Mouse (Mus musculus) CH12.LX (cell line): ENCODE data around the gene Tmem212.

ENCODE experiments used
- CTCF ChIP-seq, 2 experiments: IDR thresholded peaks in 1 of 2; conservative IDR thresholded peaks in 1 of 2; 2 replicates each; pipeline ENCODE4 v1.5.1; 2011 to 2012; ENCODE audit warnings: low read depth in 2 of 2, low read length in 2 of 2, improper control_type of control experiment in 1 of 2, inconsistent platforms in 1 of 2, mild to moderate bottlenecking in 1 of 2, moderate library complexity in 1 of 2
- EP300 ChIP-seq: IDR thresholded peaks from 2 replicates; pipeline ENCODE4 v1.6.1; 2011; ENCODE audit warnings: low read length, improper control_type of control experiment
- POLR2A ChIP-seq: IDR thresholded peaks from 2 replicates; pipeline ENCODE4 v1.6.1; 2011; ENCODE audit warnings: low read depth, mild to moderate bottlenecking, improper control_type of control experiment, low read length
- POLR2AphosphoS2 ChIP-seq: IDR thresholded peaks from 2 replicates; pipeline ENCODE4 v1.6.1; 2011; ENCODE audit warnings: low read depth, low read length, improper control_type of control experiment

DNA sequence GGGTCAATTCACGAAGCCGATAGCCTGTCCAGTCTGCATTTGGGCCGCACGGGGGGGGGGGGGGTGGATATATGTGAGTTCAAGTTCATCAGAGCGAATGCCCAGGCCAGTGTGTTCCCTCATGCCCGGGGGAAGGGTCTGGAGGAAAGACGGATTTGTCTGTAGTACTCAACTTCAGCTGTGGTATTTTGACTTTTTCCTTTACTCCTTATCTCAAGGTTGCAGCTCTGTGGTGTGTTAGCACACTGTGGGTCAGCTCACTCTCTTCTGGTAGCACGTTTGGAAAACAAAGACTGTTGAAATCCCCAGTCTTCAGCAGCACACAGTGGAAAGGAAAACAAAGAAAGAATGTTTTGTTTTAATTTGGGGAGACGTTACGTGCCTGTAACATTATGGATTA lies 2.0 kb upstream of the Tmem212 start:
- TF ChIP-seq EP300: no peak
- TF ChIP-seq CTCF (conservative IDR thresholded peaks at IDR 0.05 in 1 of 2, IDR thresholded peaks at IDR 0.05 in 1 of 2; ENCODE audit: low read depth in 2 of 2, low read length in 2 of 2): no peak
- TF ChIP-seq POLR2A: no peak
- TF ChIP-seq POLR2AphosphoS2: no peak
